Mouse (Mus musculus) neural tube, embryonic 15.5 days (tissue): Measurements from ENCODE around the gene Gm5142. TPM values are rescaled to one million over a fixed set of nuclear protein-coding genes. Genes with fewer than 3 reads are reported as not detected.

Experiments
- ATAC-seq: fragments of 200-750 bp; cut with Nextera tagmentation; 2 replicates; pipeline ENCODE4 v1.8.0; 2017; ENCODE audit warnings: mild to moderate bottlenecking, moderate TSS enrichment, moderate library complexity; ENCODE audit not compliant: low FRiP score
- H3K27ac ChIP-seq: fragments of 300-500 bp; sonication (generic); replicated peaks from 2 replicates; pipeline ENCODE4 v1.5.1; 2015; ENCODE audit warnings: mild to moderate bottlenecking, inconsistent platforms
- H3K27me3 ChIP-seq: fragments of 300-500 bp; sonication (generic); replicated peaks from 2 replicates; pipeline ENCODE4 v1.6.1; 2015; ENCODE audit warnings: inconsistent platforms
- H3K36me3 ChIP-seq: fragments of 300-500 bp; sonication (generic); 2 replicates; pipeline ENCODE4 v1.6.1; 2015; ENCODE audit warnings: inconsistent platforms
- H3K4me1 ChIP-seq: fragments of 300-500 bp; sonication (generic); 2 replicates; pipeline ENCODE4 v1.6.1; 2015; ENCODE audit warnings: inconsistent platforms
- H3K4me2 ChIP-seq: fragments of 300-500 bp; sonication (generic); 2 replicates; pipeline ENCODE4 v1.6.1; 2015; ENCODE audit warnings: inconsistent platforms, mild to moderate bottlenecking, moderate library complexity
- H3K4me3 ChIP-seq: fragments of 300-500 bp; sonication (generic); replicated peaks from 2 replicates; pipeline ENCODE4 v1.5.1; 2015; ENCODE audit warnings: mild to moderate bottlenecking, inconsistent platforms
- H3K9ac ChIP-seq: fragments of 300-500 bp; sonication (generic); replicated peaks from 2 replicates; pipeline ENCODE4 v1.6.1; 2015; ENCODE audit warnings: mild to moderate bottlenecking, inconsistent platforms
- H3K9me3 ChIP-seq: fragments of 300-500 bp; sonication (generic); replicated peaks from 2 replicates; pipeline ENCODE4 v1.6.1; 2016; ENCODE audit warnings: inconsistent platforms
- WGBS: fragments of 180-500 bp; shearing (Covaris S2); methylation state at CpG from one replicate; pipeline ENCODE4 v1.1.7; 2015; ENCODE audit warnings: mixed read lengths; 5-methylcytosine and 5-hydroxymethylcytosine counted together
- polyA plus RNA-seq: library from polyadenylated mRNA; unstranded; fragments of >200 nt; fragmentation: Nextera tagmentation; extraction: Ambion mirVana; gene quantifications from 2 replicates; pipeline ENCODE4 v1.2.1, GENCODE M21; 2015

Gm5142 gene
- not detected in 2 replicates for polyA plus RNA-seq

- no peaks in the 10 kb centered on the region for H3K4me1 ChIP-seq
- no peaks in the 10 kb centered on the region for H3K36me3 ChIP-seq
- no peaks in the 10 kb centered on the region for H3K9me3 ChIP-seq
- no peak within 1 kb of the TSS for H3K4me2 ChIP-seq
- H3K27ac ChIP-seq, result no peak within 1 kb of the TSS
- no peak for ATAC-seq
- H3K4me3 ChIP-seq, result no peak within 1 kb of the TSS
- no peaks in the 10 kb centered on the region for H3K27me3 ChIP-seq
- WGBS, result 91% methylated on average over 3 of the region's 3 CpGs
- H3K9ac ChIP-seq, result no peak within 1 kb of the TSS
These were observed at the start of gene Gm5142 for GRCm38 (mm10) chr14:59178649-59179048. Gene Gm5142 (minus strand): TSS chr14:59178749.

DNA sequence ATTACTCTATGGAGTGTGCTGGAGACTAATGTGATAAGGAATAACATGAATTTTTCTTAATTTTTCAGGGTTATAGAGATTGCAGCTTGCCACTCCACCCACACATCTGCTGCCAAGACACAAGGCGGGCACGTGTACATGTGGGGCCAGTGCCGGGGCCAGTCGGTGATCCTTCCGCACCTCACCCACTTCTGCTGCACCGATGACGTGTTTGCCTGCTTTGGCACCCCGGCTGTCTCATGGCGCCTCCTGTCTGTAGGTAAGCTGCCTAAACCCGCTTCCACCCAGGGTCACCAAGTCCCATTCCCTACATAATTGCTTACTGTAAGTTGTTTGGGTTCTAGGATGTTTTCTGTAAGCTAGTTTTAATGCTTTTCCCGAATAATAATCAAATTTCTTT lies 47.7 kb upstream of the Gm5142 start:
- Histone ChIP-seq H3K4me1 (no peaks in the 10 kb centered on the region), H3K27me3 (no peaks in the 10 kb centered on the region), H3K4me2 (no peak overlapping the region), H3K9me3 (no peaks in the 10 kb centered on the region), H3K4me3 (no peak overlapping the region), H3K9ac (no peak overlapping the region), H3K36me3 (peaks cover 82% of the 10 kb centered on the region), H3K27ac (no peak overlapping the region)
- ATAC-seq, result no peak
- 95% methylated on average over 11 of the region's 11 CpGs for WGBS

DNA sequence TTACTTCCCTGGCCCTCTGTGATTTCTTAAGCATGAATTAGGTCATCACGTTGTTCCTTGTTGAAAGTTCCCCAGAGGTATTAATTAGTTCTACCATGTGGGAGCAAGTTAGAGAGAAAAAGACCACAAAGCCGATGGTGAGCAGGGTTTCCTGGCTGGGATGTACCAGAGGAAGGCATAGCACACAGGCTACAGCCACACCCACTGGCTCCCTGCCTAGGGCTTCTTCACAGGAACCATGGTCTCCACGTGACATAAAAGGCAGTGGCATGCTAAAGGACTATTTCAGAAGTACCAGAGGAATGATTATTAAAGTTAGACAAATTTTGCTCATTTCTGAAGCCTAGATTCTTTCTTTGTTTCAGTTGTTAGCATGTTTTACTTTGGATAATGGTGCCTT lies 40.7 kb upstream of the Gm5142 start:
- Histone ChIP-seq H3K36me3 (peaks cover 62% of the 10 kb centered on the region), H3K4me2 (no peak overlapping the region), H3K9ac (no peak overlapping the region), H3K27me3 (no peaks in the 10 kb centered on the region), H3K27ac (no peak overlapping the region), H3K4me3 (no peak overlapping the region), H3K4me1 (no peaks in the 10 kb centered on the region), H3K9me3 (no peaks in the 10 kb centered on the region)
- 88% methylated on average over 3 of the region's 3 CpGs for WGBS
- no peak for ATAC-seq

- no peak for ATAC-seq
- peaks cover 19% of the 10 kb centered on the region for H3K4me1 ChIP-seq
- no peak overlapping the region for H3K27ac ChIP-seq
- H3K4me2 ChIP-seq, result no peak overlapping the region
- H3K36me3 ChIP-seq, result peaks cover 4% of the 10 kb centered on the region; the same call in 1 of the 2 replicates
- 96% methylated on average over 2 of the region's 2 CpGs for WGBS
- H3K27me3 ChIP-seq, result no peaks in the 10 kb centered on the region
- H3K4me3 ChIP-seq, result no peak overlapping the region
- no peak overlapping the region for H3K9ac ChIP-seq
- no peaks in the 10 kb centered on the region for H3K9me3 ChIP-seq
These were observed 31.3 kb upstream of the Gm5142 start for GRCm38 (mm10) chr14:59209816-59210215.

GRCm38 (mm10) chr14:59209003-59209402 lies 30.5 kb upstream of the Gm5142 start:
- WGBS, result 94% methylated on average over 7 of the region's 7 CpGs
- H3K4me1 ChIP-seq, result peaks cover 27% of the 10 kb centered on the region
- no peaks in the 10 kb centered on the region for H3K9me3 ChIP-seq
- peaks cover 4% of the 10 kb centered on the region; the same call in 1 of the 2 replicates for H3K36me3 ChIP-seq
- ATAC-seq, result no peak
- no peaks in the 10 kb centered on the region for H3K27me3 ChIP-seq
- H3K27ac ChIP-seq, result no peak overlapping the region
- no peak overlapping the region for H3K4me2 ChIP-seq
- H3K4me3 ChIP-seq, result no peak overlapping the region
- H3K9ac ChIP-seq, result no peak overlapping the region

DNA sequence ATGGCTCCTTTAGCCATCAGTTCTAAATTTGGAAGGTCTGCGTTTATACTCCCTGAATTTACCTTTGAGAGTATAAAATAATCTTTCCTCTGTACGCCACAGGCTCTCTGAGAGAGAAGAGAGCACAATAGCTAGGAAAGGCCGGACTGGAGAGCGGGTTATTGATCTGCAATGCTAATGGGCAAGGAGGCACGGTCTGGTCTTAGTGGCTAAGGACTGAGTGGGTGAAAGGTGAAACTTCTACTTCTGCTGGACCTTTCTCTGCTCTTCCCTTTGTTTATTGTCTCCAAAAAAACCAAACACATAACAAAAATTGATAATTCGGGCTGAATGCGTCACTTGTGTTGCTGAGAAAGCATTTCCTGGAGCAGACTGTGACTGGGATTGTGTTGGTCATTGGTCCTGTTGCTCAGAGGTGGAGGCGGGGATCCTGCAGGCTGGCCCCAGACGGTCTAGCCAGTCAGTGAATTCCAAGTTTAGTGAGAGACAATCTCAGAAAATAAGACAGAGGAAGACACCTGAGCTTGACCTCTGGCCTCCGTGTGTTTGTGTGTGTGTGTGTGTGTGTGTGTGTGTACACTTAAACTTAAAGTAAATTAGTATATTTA lies 27.5 kb upstream of the Gm5142 start:
- Histone ChIP-seq H3K9ac (no peak overlapping the region), H3K36me3 (no peaks in the 10 kb centered on the region), H3K4me1 (peaks cover 41% of the 10 kb centered on the region), H3K9me3 (no peaks in the 10 kb centered on the region), H3K4me2 (no peak overlapping the region), H3K27me3 (no peaks in the 10 kb centered on the region), H3K27ac (no peak overlapping the region), H3K4me3 (no peak overlapping the region)
- ATAC-seq, result no peak
- 43% methylated on average over 10 of the region's 10 CpGs for WGBS

- 21% methylated on average over 7 of the region's 7 CpGs for WGBS
- Histone ChIP-seq H3K36me3 (no peaks in the 10 kb centered on the region), H3K4me2 (peak overlapping the region; percentile 29), H3K9me3 (no peaks in the 10 kb centered on the region), H3K4me1 (peaks cover 41% of the 10 kb centered on the region), H3K4me3 (no peak overlapping the region), H3K9ac (peak overlapping the region; percentile 11; the same call in 1 of the 2 replicates), H3K27ac (no peak overlapping the region), H3K27me3 (no peaks in the 10 kb centered on the region)
- no peak for ATAC-seq
These were observed 26.9 kb upstream of the Gm5142 start for GRCm38 (mm10) chr14:59205461-59205860.

DNA sequence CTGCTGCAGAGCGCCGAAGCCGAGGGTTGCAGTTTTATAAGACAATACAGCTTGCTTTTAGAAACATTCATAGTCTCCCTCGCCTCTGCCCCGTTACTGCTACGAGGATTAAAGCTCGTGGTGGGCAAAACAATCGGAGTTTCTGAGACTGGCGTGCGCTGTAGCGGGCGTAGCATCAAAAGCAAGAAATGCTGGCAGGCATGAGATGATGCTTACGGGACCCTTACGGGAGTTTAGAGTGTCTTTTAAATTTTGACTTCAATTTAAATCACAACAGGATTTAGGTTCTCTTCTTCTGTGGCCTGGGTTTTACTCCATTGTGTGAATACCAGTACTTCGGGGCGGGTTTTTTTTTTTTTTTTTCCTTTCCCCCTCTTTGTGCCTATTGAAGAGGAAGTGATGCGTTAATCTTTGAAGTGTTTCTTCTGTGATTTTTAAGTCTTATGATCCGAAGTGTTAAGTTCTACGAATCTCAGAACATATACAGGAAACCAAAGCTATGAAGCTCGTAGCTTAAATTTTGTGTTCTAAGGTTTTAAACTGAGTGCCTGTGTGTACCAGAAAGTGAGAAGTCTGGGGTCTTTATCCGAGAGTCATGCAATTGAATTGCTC lies 23.2 kb upstream of the Gm5142 start:
- WGBS, result under 1% methylated on average over 21 of the region's 21 CpGs
- peak overlapping the region; percentile 91 for H3K4me3 ChIP-seq
- no peaks in the 10 kb centered on the region for H3K9me3 ChIP-seq
- ATAC-seq, result no peak
- H3K27me3 ChIP-seq, result no peaks in the 10 kb centered on the region
- H3K9ac ChIP-seq, result peak overlapping the region; percentile 98
- H3K27ac ChIP-seq, result peak overlapping the region; percentile 98
- H3K36me3 ChIP-seq, result no peaks in the 10 kb centered on the region
- peaks cover 38% of the 10 kb centered on the region for H3K4me1 ChIP-seq
- peak overlapping the region; percentile 96 for H3K4me2 ChIP-seq

GRCm38 (mm10) chr14:59200711-59201603 lies 22.4 kb upstream of the Gm5142 start, which contains the start of gene Rcbtb1:
Gene Rcbtb1 (plus strand): TSS chr14:59201209.
- WGBS, result under 1% methylated on average over 94 of the region's 96 CpGs
- peak; percentile 95 for ATAC-seq
- H3K4me2 ChIP-seq, result peak within 1 kb of the TSS; percentile 96
- no peaks in the 10 kb centered on the region for H3K27me3 ChIP-seq
- peaks cover 32% of the 10 kb centered on the region for H3K4me1 ChIP-seq
- H3K36me3 ChIP-seq, result no peaks in the 10 kb centered on the region
- H3K9me3 ChIP-seq, result no peaks in the 10 kb centered on the region
- peak within 1 kb of the TSS; percentile 91 for H3K4me3 ChIP-seq
- peak within 1 kb of the TSS; percentile 98 for H3K27ac ChIP-seq
- H3K9ac ChIP-seq, result peak within 1 kb of the TSS; percentile 98

GRCm38 (mm10) chr14:59186121-59186520 lies 7.6 kb upstream of the Gm5142 start:
- Histone ChIP-seq H3K27me3 (no peaks in the 10 kb centered on the region), H3K4me1 (no peaks in the 10 kb centered on the region), H3K36me3 (no peaks in the 10 kb centered on the region), H3K4me2 (no peak overlapping the region), H3K9ac (no peak overlapping the region), H3K27ac (no peak overlapping the region), H3K4me3 (no peak overlapping the region), H3K9me3 (no peaks in the 10 kb centered on the region)
- 88% methylated on average over 2 of the region's 2 CpGs for WGBS
- no peak for ATAC-seq

- Histone ChIP-seq H3K36me3 (no peaks in the 10 kb centered on the region), H3K4me1 (no peaks in the 10 kb centered on the region), H3K4me2 (no peak overlapping the region), H3K9me3 (no peaks in the 10 kb centered on the region), H3K9ac (no peak overlapping the region), H3K4me3 (no peak overlapping the region), H3K27ac (no peak overlapping the region), H3K27me3 (no peaks in the 10 kb centered on the region)
- ATAC-seq, result no peak
These were observed 7.0 kb upstream of the Gm5142 start for GRCm38 (mm10) chr14:59185514-59185913.
